Mouse (Mus musculus) right cerebral cortex, postnatal 4 days (tissue): ENCODE measurements around the gene Krt34.
A peak's percentile ranks its signal among the peaks of the same experiment; 100 is the strongest.

ENCODE experiments used
- DNase-seq: peaks from one replicate; pipeline ENCODE4 v3.0.0-alpha.2; 2022

Gene Krt34

DNA sequence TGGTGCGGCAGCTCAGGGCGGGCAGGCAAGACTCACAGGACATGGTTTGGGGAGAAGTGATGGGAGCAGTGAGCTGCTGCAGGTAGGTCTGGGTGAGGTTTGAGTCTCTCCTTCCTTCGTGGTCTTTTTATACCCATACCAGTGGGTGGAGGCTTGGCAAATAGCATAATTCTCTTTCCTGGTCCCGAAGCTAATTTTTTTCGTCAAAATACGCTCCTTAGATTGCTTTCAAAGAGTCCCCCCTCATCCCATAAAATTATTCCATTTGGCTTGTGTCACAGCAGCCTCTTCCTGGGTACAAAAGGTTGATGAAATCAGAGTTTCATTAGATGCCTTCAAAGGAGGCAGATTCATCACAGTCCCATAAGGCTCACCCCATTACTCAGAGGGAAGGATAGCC, at the start of gene Krt34:
Gene Krt34 (minus strand): TSS at position 101 of the 400 bp plus-strand sequence.
- DNase-seq, result no peak

DNA sequence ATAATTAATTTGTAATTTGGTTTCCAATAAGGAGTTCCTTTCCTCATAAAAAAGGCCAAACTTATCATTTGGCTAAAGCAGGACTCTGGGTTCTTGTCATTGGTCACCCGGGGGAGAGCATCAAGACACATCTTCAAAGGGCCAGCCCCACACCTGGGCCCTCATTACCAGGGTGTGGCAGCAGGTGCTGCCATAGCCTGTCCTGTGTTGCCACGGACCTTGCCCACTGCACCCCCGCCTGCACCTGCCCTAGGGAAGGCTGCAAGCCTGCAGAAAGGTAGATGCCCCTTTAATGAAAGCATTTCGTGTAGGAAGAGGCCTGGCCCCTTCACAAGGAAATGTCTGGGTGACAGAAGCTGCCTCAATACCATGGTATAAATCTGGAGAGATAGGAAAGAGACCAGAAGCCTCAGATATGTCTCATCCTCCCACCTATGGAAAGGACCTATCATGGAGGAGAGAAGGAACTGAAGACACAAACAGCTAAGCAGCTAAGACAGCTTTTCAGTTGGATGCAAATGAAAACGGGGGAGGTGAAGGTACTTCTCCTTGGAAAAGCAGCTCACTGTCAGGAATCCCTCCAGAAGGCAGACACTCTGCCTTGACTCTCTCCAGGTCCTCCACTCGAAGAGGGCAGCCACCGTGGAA, 47.1 kb upstream of the Krt34 start:
- DNase-seq, result no peak

DNA sequence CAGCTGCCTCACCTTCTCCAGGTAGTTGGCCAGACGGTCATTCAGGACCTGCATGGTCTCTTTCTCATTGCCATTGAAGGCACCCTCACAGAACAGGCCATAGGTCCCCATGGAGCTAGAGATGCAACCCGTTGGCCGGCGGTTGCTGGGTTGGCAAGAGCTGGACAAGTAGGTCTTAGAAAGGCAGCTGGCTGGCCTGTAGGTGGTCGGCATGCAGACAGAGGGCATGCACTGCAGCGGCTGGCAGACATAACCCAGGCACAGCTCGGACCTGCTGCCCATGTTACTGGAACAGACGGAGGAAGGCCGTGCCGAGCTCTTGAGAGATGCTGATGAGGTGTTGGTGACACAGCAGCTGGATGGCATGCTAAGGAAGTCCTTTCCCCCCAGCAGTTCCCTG, 46.5 kb upstream of the Krt34 start, which contains the start of gene Krt32:
Gene Krt32 (minus strand): TSS at position 366 of the 400 bp plus-strand sequence.
- no peak for DNase-seq

DNA sequence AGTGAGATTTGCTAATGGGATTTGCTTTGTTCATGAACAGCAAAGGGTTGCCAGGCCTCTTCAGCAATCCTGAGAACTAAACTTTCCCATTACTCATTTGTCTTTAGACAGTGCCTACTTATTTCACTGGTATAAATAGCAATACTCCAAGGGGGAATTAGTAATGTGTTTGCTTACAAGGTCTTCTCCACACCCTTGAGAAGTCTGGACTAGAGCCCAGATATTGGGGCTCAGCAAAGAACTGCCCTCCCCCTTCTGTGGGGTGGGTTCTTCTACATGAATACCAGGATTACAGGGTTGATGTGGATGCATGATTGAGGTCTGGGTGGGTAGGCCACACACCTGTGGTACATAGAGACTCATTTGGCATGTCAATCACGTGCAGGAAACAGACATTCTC, 32.5 kb upstream of the Krt34 start:
- DNase-seq, result no peak

DNA sequence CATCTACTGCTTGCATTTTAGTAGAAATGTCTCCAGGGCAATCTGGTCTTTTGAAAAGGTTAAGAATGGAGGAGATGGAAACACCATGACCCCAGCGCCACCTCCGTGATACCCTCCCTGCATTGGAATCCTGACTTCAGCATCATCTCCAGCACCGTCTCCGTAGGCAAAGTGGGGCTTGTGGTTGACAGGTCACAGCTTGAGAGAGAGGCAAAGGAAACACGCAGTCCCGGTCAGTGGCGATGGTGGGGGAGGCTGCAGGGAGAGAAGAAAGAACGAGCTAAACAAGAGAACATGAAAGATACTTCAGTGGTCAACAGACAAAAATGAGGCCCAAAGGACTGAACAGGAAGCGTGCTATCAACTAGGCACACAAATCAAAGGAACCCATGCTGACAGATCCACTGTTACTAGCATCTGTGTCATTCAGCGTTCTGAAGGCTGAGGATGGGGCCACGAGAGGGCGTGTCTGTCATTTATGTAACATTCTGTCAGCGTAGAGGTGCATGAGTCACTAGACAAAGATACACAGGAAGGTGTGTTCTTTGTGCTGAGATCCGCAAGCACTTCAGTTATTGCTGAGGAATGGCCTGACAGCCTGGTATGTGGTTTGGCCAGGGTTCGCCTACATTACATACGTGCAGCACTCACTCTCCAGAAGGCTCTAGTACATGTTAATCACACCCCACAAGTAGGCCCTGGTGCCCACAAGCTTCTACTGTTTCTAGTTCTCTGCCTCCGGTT, 26.1 kb upstream of the Krt34 start:
- DNase-seq, result no peak

DNA sequence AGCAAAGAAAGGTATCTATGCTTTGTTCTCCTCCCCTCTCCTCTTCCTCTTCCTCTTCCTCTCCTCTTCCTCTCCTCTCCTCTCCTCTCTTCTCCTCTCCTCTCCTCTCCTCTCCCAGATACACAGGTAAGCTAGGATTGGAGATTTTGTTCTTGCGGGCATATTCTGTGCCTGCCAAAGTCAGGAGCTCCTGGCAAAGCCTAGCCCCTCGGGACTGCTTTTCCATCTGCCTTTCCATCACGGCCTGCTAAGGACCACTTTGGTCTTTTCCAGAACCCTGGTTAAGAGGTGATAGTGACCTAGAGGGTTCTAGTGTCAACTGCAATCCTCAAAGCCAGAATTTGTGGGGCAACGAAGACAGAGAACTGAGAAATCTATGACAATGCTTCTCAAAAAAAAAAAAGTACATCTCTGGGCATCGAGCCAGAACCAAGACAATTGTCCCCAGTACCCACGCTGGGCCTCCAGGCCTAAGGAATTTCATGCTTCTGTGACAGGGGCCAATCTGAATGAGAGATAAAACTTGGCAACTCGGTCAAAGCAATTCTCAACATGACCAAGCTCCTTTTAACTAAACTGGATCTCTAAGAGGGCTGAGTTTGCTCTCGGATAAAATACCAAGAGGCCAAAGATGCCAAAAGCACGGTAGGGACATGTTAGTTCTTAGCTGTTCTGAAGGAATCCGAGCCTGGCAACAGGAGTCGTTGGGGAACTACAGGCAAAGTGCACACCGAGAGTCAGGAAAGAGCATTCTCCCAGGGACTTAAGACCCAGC, 25.1 kb upstream of the Krt34 start:
- no peak for DNase-seq

DNA sequence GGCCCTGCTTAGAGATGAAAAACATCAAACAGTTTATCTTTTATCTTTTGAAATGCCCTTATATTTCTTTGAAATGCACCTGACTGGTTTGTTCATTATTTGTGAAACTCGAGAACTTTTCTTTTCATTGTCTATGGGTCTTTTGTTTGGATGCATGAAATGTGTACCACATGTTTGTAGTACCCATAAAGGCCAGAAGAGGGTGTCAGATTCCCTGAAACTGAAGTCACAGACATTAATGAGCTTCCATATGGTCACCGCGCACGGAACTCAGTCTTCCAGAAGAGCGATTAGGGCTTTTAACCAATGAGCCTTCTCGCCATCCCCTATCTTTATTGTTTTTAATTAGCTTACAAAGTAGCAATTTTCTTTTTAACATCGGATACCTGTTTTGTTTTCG, 17.5 kb upstream of the Krt34 start:
- no peak for DNase-seq

DNA sequence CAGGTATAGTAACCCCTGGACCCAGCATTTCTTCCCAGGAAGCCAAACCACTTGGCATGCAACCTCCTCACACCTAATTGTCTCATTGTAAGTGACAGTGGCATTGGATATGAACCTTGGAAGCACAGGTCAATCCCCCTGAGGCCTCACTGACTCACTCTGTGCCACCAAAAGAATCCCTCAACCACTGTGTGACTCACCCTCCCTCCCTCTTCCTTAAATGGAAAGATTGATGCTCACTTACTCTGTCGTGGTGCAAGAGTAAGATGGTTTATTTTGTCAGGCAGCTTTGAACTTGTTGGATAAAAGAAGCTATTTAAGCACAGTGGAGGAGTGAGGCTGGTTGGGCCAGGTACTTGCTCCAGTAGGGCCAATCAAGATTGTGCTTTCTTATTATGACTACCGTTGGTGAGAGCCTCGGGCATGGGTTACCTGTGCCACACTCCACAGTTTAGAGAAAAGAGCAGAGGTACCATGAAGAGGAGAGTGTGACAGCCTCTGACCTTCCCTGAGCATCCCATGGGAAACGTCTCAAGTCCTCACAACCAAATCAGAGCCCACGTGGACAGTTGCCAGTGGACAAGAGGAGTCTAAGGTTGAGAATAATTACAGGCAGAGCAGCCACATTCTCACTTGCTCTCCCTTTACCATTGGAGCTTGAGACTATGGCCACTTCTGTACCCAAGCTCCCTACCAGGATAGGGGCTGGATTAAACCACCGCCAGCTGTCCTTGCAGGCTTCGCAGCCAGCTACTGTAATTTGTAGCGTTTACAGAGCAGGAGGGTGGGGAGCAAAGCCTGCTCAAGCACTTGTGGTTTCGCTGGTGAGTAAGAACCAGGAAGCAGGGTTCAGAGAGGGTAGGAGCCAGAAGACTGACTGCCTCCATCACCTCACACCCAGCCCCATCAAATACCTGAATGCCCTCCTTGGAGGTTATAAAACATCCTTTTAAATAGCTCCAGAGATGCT, 14.6 kb upstream of the Krt34 start:
- DNase-seq, result no peak

DNA sequence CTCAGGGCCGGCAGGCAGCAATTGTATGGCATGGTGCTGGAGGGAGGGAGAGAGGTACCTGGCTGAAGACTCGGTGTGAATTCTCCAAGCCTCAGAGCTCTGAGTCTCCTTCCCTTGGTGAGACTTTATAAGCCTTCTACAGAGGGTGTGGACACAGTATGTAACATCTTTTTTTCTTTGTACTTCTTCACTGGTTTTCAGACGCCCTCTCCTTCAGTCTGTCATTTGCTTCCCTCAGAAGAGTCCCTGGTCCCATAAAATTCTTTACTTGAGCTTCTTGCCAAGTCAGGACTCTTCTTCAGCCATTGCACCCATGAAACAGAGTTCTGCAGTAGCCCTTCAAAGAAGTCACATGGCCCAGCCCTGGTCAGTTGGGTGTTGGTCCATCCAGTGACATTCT, 9.1 kb upstream of the Krt34 start, which contains the start of gene Krt31:
Gene Krt31 (minus strand): TSS at position 101 of the 400 bp plus-strand sequence.
- no peak for DNase-seq

DNA sequence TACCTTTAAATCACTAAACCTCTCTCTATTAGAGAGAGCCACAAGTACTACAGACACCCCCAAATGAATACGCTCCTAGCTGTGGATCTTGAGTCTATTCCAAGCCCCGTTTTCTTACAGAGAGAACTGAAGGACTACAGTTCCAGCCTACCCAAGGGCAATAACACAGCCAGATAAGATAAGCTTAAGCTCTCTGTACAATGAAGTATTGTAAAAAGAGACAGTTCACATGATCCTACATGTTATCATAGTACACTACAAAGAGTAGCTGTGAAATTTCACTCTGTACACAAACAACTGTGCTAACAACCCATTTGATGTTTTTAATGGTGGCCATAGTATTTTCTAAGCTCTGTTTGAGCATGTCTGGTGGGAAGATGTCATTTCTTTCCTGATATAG, 5.8 kb upstream of the Krt34 start:
- DNase-seq, result no peak

DNA sequence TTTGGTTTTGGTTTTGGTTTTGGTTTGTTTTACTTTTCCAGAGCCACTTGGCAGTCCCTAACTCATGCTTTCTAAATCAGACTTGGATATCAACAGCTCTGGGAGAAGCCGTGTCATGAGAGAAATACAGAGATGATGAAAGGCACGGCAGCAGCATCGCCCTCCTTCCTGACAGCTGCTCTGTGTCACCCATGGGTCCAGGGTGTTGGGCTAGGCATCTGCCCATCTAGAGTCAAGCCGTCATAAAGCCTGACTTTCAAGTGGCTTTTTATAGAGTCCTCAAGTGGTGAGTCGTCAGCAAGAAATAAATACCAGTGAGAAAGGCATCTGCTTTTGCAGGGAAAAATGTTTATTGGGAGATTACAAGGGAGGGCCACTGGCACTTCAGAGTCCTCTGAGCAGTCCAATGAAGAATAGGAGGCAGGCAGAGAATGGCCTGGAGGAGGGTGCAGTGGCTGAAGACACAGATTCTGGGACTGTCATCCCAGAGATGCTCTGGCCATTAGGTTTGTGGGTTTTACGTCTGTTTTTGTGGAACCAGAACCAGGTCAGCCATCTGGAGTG, 5.0 kb upstream of the Krt34 start:
- no peak for DNase-seq

DNA sequence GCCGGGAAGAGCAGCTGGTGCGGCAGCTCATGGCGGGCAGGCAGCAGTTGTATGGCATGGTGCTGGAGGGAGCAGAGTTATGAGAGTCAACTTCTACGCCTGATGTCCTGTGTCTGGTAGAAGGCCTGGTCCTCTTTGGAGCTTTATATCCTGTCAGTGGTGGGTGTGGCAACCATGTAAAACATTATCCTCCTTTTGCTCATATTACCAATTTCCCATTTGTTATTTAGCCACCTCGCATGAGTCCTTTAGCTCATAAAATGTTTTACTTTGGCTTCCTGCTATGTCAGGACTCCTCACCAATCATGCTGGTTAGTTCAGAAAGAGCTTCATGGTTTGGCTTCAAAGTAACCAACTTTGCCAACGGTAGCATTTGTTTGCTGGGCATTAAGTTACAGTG, 11.6 kb downstream of the Krt34 start, which contains the start of gene Krt33b:
Gene Krt33b (minus strand): TSS at position 101 of the 400 bp plus-strand sequence.
- DNase-seq, result no peak

DNA sequence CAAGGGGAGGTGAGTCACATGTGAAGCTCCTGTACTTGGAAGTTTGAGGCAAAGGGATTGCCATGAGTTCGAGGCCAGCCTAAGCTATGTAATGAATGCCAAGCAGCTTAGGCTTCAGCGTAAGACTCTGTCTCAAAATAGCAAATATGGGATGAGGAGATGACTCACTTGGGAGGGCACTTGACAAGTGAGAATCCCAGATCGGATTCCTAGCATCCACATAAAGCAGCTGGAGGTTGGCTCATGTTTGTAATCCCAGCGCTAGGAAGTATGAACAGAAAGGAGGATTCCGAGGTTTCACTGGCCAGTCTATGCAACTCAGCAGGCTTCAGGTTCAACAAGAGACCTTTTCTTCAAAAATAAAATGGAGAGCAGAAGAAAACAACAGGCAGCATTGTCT, 19.9 kb downstream of the Krt34 start:
- no peak for DNase-seq

DNA sequence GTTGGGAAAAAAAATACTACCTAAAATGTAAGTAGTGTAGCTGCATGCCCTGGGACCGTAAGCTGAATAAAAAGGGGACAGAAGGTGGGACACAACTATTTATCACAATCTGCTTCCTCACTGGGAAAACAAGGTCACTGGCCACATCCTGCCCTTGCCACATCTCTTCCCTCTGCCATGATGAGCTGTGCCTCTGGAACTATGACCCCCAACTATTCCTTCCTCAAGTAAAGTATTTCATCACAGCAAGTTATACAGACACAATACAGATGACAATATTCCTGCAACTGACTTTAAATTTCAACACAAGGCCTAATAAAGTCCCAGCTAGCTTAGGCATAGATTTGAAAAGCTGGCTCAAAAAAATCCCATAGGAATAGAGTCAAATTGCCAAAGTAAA, 21.9 kb downstream of the Krt34 start:
- no peak for DNase-seq

DNA sequence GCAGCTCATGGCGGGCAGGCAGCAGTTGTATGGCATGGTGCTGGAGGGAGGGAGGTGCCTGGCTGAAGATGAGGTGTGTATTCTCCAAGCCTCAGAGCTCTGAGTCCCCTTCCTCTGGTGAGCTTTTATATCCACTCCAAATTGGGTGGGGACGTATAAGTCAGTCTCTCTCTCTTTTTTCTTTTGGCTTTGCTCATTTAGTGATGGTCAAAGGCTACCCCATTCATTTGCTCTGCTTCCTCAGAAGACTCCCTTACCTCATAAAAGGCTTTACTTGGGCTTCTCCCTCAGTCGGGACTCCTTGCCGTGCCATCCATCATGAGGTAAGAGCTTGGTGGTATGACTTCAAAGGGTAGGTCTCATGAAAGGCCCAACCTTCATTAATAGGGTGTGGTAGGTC, 25.2 kb downstream of the Krt34 start, which contains the start of gene Krt33a:
Gene Krt33a (minus strand): TSS at position 101 of the 400 bp plus-strand sequence.
- DNase-seq, result no peak

DNA sequence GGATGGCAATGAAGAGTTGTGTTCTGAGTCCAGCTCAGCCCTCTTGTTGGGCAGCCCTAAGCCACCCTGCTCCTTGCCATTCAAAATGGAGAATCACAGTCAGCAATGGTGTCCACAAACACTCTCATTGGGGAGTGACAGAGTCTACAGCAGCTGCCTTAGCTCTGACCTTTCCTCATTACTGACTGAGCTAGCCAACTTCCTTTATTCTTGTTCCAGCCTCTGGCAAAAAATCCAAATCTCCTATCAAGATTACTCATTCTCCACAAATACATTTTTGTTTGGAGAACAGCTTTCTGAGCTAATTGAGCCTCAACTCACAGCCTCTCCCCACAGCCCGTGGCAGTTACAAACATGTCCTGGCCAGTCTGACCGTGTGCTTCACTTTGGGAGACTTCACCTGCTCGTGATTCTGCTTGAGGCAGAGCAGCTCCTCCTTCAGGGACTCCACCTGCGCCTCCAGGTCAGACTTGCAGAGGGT, 27.6 kb downstream of the Krt34 start:
- no peak for DNase-seq

DNA sequence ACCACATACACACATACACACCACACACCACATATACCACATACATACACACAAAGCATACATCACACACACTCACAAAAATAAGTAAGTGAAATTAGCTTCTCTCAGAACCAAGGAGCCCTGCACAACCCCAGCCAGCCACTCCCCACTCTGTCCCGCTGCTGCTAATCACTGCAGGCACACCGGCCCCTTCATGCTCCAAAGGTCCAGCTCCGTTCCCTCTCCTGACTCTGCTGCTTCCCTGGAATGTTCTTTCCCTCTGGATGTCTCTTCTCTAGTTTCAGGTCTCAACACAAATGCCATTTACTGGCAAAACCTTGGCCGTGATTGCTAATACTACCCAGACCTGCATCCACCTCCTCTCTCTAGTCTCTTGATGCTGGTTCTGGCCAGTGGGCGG, 30.7 kb downstream of the Krt34 start:
- no peak for DNase-seq

DNA sequence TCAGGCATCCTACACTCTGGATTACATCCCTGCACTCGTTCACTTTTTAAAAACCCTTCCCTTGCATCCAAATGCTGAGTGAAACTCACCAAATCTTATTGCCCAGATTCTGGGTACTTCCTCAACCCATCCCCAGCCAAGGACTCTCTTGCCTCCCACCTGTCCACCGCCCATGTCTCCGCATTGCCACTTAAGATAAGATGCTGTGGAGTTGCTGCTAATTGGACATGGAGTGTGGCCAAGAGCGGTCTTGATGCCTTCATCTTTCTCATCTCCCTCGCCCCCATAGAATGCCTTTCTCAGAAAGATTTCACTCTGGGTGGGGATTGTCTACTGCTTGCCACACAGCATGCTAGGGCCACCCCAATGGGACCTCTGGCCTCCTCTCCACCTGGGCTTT, 33.0 kb downstream of the Krt34 start:
- DNase-seq, result no peak

DNA sequence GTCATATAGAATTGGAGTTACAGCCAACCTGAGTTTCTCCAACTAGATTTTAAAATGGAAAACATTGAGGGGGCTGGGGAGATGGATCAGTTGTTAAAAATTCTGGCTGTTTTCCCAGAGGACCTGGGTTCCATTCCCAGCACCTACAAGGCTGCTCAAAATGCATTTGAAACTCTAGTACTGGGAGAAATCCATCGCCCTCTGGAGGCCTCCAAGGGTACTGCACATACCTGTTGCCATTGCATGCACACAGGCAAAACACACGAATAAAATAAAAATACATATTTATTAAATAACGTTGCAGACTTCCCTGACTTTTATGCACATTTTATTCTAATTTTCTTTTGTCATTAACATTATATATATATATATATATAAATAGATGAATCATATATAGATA, 34.7 kb downstream of the Krt34 start:
- DNase-seq, result no peak

DNA sequence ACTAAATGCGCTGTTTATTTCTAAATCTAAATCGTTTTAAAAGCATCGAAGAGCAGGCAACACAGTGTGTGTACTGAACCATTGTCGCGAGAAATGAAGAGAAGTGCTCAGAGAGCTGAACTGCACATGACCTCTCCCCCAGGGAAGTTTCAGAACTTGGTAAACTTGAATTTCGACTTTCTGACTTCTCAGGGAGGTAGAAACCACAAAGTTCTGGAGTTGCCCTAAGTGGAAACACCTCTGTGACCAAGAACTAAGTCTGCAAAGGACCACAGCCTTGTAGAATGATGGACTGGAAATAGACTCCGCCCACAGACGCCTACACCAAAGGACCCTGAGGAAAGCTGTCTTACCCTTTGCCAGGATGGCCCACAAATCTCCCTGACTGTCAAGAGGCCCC, 35.4 kb downstream of the Krt34 start:
- DNase-seq, result no peak

DNA sequence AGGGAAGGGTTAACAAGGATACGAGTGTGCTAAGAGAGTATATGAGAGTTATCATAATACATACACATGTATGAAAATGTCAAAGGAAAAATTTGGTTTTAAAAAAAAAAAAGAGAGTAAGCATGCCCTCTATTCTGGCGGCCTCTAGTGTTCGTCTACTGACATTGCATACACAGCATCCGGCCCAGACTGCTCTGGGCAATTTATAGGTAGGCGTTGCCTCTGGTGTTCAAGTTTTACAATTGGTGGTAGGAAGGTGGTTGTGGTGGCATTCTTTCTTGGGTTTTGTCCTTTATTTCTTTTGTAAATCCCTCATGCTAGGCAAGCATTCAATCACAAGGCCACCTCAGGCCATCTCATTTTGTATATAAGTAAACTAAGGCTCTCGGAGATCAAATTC, 36.5 kb downstream of the Krt34 start:
- DNase-seq, result peak; percentile 62

DNA sequence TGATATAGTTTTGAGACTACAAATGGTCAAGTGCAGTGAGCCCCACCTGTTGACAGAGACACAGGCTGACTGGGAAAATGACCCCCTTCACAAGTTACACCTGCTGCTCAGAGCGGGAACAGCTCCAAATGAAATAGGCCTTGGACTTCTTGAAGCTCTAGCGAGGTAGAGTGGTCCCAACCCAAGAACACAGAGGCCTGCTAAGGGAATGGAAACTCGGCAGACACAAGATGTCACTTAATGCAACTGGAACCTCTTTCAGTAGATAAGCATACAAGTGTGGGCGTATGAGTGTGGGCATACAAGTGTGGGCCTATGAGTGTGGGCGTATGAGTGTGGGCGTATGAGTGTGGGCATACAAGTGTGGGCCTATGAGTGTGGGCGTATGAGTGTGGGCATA, 42.3 kb downstream of the Krt34 start:
- no peak for DNase-seq
